Mouse (Mus musculus) ES-Bruce4 (cell line): ENCODE results near the gene St6galnac3. TPM values are rescaled to one million over a fixed set of nuclear protein-coding genes. Genes with fewer than 3 reads are reported as not detected.

Experiments
- H3K27ac ChIP-seq: 2 replicates; pipeline ENCODE4 v1.5.1; 2012; ENCODE audit warnings: low read length, inconsistent platforms; ENCODE audit not compliant: insufficient read depth
- H3K27me3 ChIP-seq: 2 replicates; pipeline ENCODE4 v1.6.1; 2012; ENCODE audit warnings: mild to moderate bottlenecking, low read length, inconsistent platforms; ENCODE audit not compliant: control insufficient read depth, poor library complexity, insufficient read depth, severe bottlenecking
- H3K36me3 ChIP-seq: 2 replicates; pipeline ENCODE4 v1.6.1; 2012; ENCODE audit warnings: inconsistent platforms, mild to moderate bottlenecking, low read length, moderate library complexity; ENCODE audit not compliant: control insufficient read depth, poor library complexity, insufficient read depth, severe bottlenecking
- H3K4me1 ChIP-seq: one replicate; pipeline ENCODE4 v1.8.1; 2011; ENCODE audit warnings: low read length; ENCODE audit not compliant: control insufficient read depth, insufficient read depth
- H3K4me3 ChIP-seq: 2 replicates; pipeline ENCODE4 v1.5.1; 2011; ENCODE audit warnings: low read depth, mild to moderate bottlenecking, low read length
- H3K9ac ChIP-seq: 2 replicates; pipeline ENCODE4 v1.6.1; 2012; ENCODE audit warnings: low read depth, mild to moderate bottlenecking, inconsistent platforms; ENCODE audit not compliant: poor library complexity, severe bottlenecking
- H3K9me3 ChIP-seq: replicated peaks from 2 replicates; pipeline ENCODE4 v1.6.1; 2012; ENCODE audit warnings: mild to moderate bottlenecking, low read length, inconsistent platforms; ENCODE audit not compliant: control insufficient read depth, poor library complexity, insufficient read depth, severe bottlenecking
- CTCF ChIP-seq: IDR thresholded peaks from one replicate; pipeline ENCODE4 v1.8.1; 2011; ENCODE audit warnings: low read depth, low read length
- EP300 ChIP-seq: IDR thresholded peaks from 2 replicates; pipeline ENCODE4 v1.6.1; 2011; ENCODE audit warnings: low read depth, low read length; ENCODE audit not compliant: insufficient read depth
- POLR2A ChIP-seq: IDR thresholded peaks from one replicate; pipeline ENCODE4 v1.8.1; 2011; ENCODE audit warnings: low read length; ENCODE audit not compliant: insufficient read depth
- polyA plus RNA-seq: library from polyadenylated mRNA; stranded (reverse); fragments of >200 nt; gene quantifications from 2 replicates; pipeline ENCODE4 v1.2.4, GENCODE M21; 2011; ENCODE audit warnings: low read depth; ENCODE audit not compliant: missing spikeins, insufficient read depth, insufficient read length

St6galnac3 gene
- polyA plus RNA-seq, 1 experiment: 4.8 TPM

- TF ChIP-seq POLR2A (no peak), EP300 (no peak), CTCF (no peak)
- Histone ChIP-seq H3K9ac (no peak overlapping the region), H3K4me1 (peaks cover 3% of the 10 kb centered on the region), H3K27ac (no peak overlapping the region), H3K36me3 (no peaks in the 10 kb centered on the region), H3K4me3 (no peak overlapping the region), H3K9me3 (no peaks in the 10 kb centered on the region), H3K27me3 (no peaks in the 10 kb centered on the region)
These were observed 88.2 kb downstream of the St6galnac3 start for GRCm38 (mm10) chr3:153636804-153637153.

GRCm38 (mm10) chr3:153636094-153636803 lies 88.7 kb downstream of the St6galnac3 start:
- Histone ChIP-seq H3K27ac (no peak overlapping the region), H3K36me3 (no peaks in the 10 kb centered on the region), H3K9me3 (no peaks in the 10 kb centered on the region), H3K4me3 (no peak overlapping the region), H3K9ac (no peak overlapping the region), H3K27me3 (no peaks in the 10 kb centered on the region), H3K4me1 (peaks cover 3% of the 10 kb centered on the region)
- TF ChIP-seq POLR2A: no peak

- Histone ChIP-seq H3K9ac (no peak overlapping the region), H3K4me3 (no peak overlapping the region), H3K4me1 (peaks cover 3% of the 10 kb centered on the region), H3K36me3 (no peaks in the 10 kb centered on the region), H3K27ac (no peak overlapping the region), H3K27me3 (no peaks in the 10 kb centered on the region), H3K9me3 (no peaks in the 10 kb centered on the region)
- TF ChIP-seq EP300: no peak
- TF ChIP-seq POLR2A: no peak
- TF ChIP-seq CTCF: no peak
These were observed 92.8 kb downstream of the St6galnac3 start for GRCm38 (mm10) chr3:153631988-153632672.

- H3K9me3 ChIP-seq: no peaks in the 10 kb centered on the region
- H3K27ac ChIP-seq: no peak overlapping the region
- H3K4me3 ChIP-seq: no peak overlapping the region
- H3K4me1 ChIP-seq: no peaks in the 10 kb centered on the region
- H3K36me3 ChIP-seq: no peaks in the 10 kb centered on the region
- no peaks in the 10 kb centered on the region for H3K27me3 ChIP-seq
- H3K9ac ChIP-seq: no peak overlapping the region
- TF ChIP-seq POLR2A (no peak), EP300 (no peak), CTCF (no peak)
These were observed 98.7 kb downstream of the St6galnac3 start for GRCm38 (mm10) chr3:153626237-153626636.

- Histone ChIP-seq H3K9ac (no peak overlapping the region), H3K4me1 (no peaks in the 10 kb centered on the region), H3K36me3 (no peaks in the 10 kb centered on the region), H3K27ac (no peak overlapping the region), H3K27me3 (no peaks in the 10 kb centered on the region), H3K9me3 (no peaks in the 10 kb centered on the region), H3K4me3 (no peak overlapping the region)
- TF ChIP-seq EP300 (no peak), POLR2A (no peak), CTCF (no peak)
These were observed 106.0 kb downstream of the St6galnac3 start for GRCm38 (mm10) chr3:153618976-153619375.

- TF ChIP-seq EP300 (no peak), CTCF (no peak), POLR2A (no peak)
- Histone ChIP-seq H3K4me3 (no peak overlapping the region), H3K9me3 (no peaks in the 10 kb centered on the region), H3K27me3 (no peaks in the 10 kb centered on the region), H3K4me1 (no peaks in the 10 kb centered on the region), H3K9ac (no peak overlapping the region), H3K27ac (no peak overlapping the region), H3K36me3 (no peaks in the 10 kb centered on the region)
These were observed 108.1 kb downstream of the St6galnac3 start for GRCm38 (mm10) chr3:153616849-153617248.
